Mouse (Mus musculus) retina, postnatal 1 day (tissue): ENCODE results near the gene Dnah9.
A peak's percentile ranks its signal among the peaks of the same experiment; 100 is the strongest.

Experiments used
- DNase-seq: peaks from one replicate; pipeline ENCODE4 v3.0.0-alpha.2; 2012

Dnah9 gene

DNA sequence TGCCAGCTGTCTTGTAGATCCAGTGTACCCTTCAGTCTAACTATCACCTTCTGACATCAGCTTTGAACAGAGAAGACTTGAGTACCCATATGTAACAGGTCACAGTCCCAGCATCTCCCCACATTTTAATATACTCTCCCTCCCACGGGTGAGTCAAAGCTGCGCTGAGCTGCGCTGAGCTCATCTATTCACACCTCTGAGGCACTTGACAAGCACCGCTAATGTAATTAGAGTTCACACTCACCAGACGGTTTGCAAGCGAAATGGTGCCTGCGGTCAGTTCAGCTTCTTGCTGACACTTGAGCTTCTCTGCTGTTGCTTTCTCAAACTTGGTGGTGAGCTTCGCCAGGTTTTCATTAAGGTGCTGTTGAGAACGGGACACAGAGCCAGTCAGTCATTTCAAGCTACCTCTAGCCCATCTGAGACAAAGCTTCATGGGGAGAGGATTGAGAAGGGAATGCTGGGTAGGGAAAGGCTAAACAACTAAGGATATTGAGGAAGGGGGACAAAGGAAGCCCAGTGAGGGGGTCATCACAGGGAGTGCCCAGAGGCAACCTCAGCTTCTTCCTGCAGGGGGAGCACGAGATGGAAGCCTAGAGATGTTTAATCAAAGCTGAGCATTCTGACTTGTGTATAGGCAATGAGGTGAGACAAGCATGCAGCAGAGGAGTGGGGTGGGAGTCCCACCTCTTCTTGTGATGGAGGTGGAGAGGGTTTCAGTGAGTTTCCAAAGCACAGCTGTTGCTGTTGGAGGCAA, 249.7 kb downstream of the Dnah9 start:
- peak; percentile 35 for DNase-seq

DNA sequence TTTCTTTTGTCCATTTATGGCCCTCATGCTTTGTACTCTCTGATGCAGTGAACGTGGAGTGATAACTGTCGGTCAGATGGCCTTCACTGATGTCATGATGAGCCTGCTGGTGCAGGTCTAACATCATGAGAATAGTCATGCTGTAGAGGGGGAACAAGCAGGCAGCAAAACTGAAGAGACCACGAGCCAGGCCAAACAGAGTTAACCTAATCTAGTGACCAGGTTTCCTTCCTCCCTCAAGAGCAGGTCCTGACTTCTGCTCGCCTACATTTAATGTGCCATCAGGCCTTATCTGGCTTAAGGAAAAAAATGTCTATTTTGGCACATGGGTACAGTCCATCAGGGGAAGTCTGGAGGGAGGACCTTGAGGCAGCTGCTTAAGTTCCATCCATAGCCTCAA, 259.2 kb downstream of the Dnah9 start:
- no peak for DNase-seq

DNA sequence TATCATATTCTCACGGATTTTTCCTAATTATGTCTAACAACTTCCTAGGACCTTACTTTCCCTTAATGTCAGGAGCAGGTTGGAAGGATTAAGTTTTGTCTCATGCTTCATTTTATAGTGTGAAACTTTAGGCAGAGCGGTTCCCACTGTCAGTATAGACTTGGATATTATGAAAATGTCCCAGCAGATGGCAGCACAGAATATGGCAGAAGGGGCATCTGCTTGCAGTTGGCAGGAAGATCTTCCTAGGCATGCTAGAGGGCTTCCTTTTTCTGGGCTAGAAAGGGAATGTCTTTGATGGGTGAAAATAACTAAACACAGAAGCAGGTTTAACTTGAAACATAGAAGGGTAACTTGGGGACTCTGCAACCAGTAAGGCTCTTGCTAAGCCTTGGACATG, 262.9 kb downstream of the Dnah9 start:
- peak; percentile 36 for DNase-seq

DNA sequence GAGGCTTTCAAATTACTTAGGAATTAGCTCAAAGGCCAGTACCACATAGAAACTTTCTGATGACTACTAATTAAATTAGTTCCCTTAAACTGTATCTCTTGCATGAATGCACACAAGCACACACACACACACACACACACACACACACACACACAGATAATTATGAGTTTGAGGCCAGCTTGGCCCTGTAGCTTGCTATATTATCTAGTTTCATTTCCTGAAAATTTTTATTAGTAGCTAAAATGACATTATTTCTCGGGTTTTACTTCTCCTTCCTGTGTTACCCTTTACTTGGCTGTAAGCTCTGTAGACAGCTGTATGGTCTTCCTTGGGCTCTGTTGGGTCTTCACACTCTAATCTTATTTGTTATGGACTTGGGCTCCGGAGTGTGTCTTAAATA, 264.4 kb downstream of the Dnah9 start:
- no peak for DNase-seq

DNA sequence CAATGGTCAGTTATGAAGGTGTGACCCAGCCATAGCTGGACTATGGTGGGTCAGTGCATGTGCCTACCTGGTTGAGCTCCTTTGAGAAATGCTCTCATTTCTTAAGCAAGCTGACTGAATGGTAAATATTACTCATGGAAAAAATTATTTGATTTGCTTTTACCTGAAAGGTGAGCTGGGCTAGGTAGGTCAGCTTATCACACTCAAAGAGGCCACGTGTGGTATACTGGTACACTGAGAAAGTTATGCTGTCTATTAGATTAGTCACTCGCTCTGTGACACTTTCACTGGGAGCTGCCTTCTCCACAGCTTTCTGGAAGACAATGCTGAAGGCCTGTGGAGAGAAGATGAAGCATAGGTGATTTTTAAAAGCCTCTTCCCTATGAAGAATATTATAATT, 286.9 kb downstream of the Dnah9 start:
- no peak for DNase-seq

DNA sequence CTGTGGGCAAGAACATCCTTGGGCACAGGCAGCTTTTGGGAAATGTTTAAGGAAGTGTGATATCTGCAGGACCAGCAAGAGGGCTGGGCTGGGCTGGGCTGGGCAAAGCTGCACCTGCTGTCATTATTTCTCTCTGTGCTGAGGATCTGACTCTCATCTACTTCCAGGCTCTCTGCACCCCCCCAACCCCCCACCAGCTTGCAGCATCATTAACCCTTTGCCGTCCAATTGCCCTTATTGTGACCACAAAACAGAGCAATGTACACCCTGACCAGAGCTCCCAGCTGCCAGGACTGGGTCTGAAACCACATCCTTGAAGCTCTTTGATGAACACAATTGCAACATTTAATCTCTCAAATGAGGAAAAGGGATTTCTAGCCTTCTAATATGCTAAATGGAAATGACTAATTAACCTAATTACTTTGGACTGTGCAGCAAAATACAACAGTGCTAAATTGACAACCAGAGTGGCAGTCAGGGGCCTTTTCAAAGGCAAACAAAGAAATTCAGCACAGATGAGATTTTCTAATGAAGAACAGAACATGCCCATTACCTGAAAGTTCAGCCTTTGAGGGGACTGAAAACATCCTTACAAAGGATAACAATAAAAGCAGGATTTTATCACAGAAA, 291.1 kb downstream of the Dnah9 start:
- DNase-seq: peak; percentile 79

DNA sequence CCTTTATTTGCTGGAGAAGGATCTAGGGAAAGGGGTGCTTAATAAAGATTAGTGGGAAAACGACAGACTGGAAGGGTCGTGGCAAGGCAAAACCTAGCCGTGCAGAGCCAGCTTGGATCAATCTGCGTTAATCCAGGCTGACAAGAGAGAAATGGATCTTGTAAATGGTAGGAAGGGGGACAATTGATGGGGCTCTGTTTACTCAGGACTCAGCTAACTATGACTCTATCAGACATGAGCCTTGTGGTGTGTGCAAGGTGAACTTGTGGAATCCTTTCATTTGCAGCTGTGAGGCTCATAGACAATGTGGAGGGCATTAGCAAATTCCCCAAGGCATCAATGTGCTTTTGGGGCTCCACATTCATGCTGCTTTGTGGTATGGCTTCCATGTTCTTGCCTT, 306.9 kb downstream of the Dnah9 start:
- peak; percentile 47 for DNase-seq

DNA sequence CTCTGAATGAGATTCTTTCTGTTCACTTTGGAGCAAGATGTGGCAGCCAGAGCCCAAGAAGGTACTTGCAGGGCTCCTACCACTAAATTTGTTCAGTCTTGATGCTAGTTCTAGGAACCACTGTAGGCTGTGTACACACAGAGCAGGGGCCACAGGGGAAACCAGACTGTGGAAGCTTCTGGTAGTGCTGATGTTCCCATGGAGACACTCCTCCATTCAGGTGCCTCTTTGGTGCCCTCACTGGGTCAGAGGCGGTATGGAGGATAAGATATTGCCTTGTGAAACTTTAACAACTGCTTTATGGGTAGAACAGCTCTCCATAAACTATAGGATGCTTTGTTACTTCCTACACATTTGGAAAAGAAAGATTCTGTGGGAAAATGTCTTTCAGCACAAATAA, 316.3 kb downstream of the Dnah9 start:
- peak; percentile 38 for DNase-seq

DNA sequence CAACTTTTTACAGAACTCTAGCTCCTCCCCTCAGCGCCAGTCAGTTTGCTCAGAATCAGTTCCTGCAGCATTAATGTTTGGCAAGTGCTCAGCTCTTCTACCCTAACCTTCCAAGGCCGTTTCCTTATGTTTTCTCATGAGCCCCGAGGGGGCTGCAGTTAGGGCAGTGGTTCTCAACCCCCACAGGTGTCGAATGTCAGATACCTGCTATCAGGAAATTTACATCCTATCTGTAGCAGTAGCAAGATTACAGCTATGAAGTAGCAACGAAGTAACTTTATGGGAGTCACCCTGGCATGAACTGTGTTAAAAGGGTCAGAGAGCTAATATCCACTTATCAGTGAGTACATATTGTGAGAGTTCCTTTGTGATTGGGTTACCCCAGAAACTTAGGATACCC, 321.9 kb downstream of the Dnah9 start:
- no peak for DNase-seq

DNA sequence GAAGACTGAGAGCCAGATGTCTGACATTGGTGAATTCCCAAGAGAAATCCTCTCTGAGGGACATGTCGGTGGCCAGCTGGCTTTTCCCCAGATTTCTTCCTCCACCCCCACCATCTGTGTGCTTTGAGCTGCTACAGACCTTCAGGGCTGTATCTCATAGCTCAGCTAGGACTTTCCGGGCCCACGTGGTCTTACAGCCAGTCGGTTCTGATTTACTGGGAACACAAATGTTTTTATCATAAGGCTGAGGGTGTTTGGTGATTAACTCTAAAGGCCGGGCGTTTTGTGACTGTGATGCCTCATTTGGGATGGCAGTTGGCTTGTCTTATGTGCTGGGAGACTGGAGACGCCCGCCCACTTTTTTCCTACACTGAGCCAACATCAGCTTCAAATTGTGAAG, 329.4 kb downstream of the Dnah9 start:
- DNase-seq: peak; percentile 57

DNA sequence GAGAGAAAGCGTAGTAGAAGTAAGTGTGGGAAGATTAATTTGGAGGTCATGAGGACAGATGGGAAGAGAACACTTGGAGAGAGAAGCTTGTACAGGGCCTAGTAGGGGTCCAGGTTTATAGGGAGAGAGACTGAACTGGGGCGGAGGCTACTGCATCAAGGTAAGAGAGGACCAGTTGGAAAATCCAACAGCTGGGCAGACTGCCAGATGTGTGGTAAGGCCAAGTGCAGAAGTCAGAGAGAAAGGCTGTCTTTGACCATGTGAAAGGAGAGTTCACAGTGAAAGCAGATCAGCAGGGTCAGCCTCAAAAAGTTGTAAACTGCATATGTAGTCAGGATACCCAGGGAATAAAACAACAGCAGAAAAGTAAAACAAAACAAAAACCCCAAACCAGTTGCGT, 343.8 kb downstream of the Dnah9 start:
- DNase-seq: no peak

DNA sequence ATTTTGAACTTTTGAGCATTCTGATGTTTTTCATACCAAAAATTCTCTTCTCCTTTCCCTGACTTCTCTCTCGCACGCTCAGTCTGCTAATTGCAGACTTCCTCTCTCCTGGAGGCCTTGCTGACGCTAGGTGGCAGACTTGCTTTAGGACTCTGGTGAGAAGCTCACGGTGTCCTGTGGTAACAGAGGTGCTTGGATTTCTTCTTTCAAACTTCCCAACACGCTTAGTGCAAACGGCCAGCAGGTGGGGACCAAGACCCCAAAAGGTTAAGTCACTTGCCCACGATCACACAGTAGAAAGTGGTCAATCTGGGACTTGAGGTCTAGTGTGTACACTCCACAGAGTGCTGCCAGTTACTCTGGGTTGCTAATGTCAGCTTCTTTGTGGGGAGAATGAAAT, 347.5 kb downstream of the Dnah9 start:
- peak; percentile 84 for DNase-seq

DNA sequence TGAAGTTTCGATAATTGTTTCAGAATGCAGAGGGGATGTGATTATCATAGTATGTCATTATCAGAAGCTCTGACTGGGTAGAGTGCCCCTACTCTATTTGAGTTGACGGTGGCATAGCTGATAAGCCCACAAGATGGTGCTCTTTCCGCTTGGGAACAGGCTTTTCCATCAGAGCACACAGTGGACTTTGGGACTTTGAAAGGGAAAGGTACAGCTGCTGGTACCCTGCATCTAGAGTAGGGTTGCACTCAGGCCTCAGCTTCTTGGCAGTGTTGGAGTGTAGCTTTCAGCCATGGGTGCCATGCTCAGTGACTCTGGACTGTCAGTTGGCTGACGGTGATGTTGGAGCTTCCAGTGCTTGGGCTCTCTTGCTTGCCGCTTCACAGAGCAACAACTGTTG, 348.1 kb downstream of the Dnah9 start:
- DNase-seq: peak; percentile 43

DNA sequence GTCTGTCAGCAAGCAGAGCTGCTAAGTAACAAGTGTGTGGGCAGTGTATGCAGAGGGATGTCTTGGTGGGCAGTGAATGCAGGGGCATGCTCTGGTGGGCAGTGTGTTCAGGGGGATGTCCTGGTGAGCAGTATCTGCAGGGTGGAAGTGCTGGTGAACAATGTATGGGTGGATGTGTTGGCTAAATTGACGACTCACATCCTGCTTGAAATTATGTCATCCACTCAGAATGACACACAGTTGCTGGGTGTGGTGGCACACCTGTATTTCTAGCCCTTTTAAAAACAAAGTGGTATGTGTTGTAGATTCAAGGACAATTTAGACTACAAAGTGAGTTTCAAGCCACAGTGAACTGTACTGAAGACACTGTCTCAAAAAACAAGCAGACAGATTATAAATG, 350.2 kb downstream of the Dnah9 start:
- DNase-seq: no peak

DNA sequence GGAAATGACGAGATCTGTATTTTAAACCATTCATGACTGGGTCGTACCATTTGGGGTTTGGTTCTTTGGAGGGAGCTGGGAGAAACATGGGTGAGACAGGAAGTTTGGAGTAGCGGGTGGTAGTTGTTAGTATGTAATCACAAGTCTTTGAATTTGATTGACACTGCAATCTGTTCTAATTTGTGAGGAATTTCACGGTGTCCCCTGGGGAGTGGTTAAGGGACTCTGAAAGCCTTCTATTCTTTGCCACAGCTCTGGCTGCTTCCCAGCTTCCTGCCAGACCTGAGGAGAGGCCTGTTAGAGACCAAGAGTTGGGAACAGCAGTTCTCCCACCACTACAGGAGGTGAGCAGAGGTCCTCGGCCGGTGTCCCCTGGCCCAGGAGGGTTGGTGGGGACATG, 352.1 kb downstream of the Dnah9 start:
- DNase-seq: no peak

DNA sequence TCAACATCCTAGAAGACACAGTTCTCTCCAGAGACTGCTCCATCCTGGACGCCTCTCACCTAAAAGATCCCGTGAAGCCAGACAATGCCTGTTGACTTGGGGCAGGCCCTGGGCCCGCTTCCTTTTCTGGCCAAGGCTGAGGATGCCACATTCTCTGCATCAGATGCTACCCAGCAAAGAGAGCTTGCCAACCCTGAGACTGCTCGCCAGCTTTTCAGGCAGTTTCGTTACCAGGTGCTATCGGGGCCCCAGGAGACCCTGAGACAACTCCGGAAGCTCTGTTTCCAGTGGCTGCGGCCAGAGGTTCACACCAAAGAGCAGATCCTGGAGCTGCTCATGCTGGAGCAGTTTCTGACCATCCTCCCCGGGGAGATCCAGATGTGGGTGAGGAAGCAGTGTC, 354.0 kb downstream of the Dnah9 start:
- DNase-seq: no peak

DNA sequence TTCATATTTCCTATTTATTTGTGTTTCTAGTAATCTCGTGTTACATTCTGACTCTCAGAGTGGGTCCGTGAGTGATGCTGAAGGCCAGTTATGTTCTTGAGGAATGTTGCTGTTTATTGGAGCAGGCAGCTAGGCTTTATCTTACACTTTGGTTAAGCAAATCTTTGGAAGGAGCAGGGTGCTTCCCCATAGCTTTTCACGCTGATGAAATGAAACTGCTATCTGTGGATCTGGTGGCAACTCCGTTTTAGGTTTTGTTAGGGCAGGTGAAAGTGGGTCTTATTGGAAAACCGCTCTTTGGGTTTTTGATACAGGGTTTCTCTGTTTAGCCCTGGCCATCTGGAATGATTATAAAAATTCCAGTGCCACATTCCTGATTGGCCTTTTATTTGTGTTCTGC, 356.3 kb downstream of the Dnah9 start:
- no peak for DNase-seq

DNA sequence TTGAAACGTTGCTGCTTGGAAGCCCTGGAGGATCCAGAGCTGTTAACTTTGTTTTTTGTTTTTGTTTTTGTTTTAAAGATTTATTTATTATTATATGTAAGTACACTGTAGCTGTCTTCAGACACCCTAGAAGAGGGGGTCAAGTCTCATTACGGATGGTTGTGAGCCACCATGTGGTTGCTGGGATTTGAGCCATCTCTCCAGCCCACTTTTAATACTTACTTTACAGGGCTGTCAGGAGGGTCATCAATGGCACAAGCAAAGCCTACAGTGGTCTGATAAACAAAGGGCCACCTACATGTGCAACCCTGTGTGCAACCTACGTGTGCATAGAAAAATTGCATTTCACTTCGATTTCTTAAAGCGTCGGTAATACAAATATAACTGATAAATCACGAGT, 360.8 kb downstream of the Dnah9 start:
- no peak for DNase-seq

DNA sequence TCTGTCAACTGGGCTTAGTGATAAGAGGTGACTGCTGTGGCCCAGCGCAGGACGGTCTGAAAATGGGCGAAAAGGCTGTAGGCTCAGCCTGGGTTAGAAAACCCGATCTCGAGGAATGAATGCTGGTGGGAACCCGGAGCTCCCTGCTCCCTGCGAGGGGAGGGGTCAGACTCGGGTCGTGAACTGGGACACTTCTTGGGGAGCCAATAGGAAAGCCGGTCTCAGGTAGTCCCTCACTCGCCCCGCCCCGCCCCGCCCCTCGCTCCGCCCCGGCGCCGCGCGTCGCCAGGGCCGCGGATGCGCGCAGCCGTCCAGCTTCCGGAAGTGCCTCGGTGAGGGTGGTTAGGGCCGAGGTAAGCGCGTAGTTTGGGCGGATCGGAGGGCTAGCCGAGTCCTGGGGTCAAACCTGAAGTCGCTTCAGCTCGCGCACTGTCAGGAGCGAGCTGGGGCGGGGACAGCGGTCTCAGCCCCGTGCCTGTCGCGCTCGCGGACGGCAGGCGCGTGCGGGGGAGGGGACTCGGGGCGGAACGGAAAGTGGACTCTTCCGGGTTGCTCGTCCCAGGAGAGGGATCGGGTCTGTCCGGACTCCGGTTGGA, 361.3 kb downstream of the Dnah9 start, which contains the start of gene Zkscan6:
Zkscan6 (plus strand) TSS at position 267 of the 596 bp plus-strand sequence.
- peak; percentile 96 for DNase-seq

DNA sequence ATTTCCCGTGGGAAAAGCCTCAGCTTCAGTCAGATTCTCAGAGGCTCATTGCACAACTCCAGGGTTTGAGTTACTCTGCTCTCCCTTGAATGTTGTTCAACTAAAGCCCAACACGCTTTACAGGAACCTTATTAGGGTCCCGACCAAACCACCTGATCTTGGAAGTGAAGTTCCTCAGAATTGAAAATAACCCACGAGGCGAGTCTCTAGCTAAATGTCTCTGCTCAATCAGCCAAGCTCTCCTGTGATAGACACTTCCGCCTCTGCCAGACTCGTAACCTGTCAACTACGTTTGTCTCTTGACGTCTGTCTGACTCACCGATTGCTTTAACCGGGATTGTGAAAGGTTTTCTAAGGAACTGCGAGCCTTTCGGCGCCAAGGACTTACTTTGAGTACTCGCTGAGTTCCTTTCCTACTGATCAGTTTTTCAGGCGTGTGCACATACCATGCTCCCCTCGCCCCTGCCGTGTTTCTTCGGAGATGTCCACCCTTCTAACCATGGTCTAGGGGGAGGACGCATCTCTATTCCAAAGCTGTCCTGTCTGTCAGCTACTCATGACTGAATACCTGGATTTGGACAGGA, 361.9 kb downstream of the Dnah9 start:
- no peak for DNase-seq

DNA sequence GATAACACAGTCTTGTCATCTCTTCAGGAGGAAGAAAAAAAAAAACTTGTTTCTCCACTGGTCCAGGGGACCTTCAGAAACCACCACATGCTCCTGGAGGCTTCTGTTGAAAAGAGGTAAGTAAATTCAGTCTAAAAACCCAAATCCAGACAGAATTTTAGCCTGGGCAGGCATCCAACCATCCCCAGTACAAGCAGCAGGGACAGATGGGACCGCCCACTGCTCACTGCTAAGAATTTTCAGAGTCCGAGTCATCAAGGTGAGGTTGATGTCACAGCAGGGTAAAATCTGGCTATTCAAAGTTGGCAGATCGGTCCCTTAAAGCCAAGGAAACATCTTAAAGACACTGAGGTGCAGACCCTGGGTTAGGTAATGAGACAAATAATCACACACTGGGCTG, 366.5 kb downstream of the Dnah9 start:
- no peak for DNase-seq

DNA sequence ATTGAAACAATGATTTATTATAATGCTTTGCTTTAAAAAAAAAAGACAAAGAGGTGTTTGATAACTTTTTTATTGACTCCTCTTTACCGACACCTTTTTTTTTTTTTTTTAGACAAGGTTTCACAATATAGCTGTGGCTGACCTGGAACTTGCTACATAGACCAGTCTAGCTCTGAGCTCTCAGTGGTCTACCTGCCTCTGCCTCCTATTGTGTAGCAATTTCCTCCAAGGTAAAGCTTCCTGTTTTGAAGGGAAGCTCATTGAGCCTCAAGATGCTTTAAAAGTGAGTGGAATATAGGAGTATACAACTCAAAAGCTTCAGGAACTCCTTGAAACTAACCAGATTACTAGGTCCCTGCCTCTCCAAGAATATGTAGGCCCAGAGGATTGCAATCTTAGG, 372.5 kb downstream of the Dnah9 start:
- DNase-seq: no peak

DNA sequence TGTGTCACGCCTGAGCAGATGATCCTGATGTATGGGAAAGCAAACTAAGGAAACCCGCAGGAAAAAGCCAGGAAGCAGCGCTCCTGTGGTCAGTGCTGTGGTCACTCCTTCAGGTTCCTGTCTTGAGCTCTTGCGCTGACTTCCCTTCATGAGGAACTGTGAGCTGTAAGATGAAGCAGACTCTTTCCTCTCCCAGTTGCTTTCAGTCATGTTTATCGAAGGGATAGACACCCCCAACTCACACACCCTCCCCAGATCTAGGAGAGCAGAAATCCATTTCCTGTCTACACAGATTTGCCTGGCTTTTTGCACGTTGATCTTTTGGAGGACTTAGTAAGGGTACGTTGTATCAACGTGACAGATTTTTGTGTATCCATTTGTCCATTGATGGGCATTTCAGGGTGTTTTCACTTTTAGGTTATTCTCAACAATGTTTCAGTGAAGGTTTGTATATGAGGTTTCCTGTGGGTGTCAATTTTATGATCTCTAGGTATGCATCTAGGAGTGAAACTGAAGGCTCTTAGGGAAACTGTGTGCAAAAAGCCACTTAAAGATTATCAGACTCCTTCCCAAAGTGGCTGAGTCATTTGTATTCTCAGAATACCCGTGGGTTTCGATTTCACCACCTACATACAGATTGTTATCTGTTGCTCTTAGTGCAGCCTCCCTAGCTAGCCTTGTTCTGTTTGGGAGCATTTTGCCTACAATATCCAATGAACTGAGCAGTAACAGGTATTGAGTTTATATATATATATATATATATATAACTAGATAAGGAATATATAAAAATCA, 373.7 kb downstream of the Dnah9 start:
- no peak for DNase-seq
